Mouse (Mus musculus): ENCODE measurements around the gene 1700011L22Rik.

Gene 1700011L22Rik

DNA sequence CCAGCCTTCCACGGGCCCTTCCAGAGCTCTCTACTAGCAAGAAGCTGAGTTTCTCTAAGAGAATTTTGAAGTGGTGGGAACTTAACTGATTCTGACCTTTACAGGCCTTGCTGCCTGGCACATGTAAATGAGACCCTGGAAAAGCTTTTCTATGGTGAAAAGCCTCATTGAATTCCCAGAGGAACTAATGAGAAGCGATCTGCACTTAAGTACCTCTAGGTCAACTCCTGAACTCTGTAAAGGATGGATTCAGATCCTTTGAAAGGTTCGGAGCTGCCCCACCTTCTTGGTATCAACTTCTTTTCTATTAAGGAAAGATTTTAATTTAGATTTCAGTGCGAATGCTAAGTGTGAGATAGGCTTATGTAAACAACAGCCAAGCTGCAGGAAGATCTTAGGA is 72.4 kb downstream of the 1700011L22Rik start:
- intact Hi-C loops (cut with DNase I): no loop called here

DNA sequence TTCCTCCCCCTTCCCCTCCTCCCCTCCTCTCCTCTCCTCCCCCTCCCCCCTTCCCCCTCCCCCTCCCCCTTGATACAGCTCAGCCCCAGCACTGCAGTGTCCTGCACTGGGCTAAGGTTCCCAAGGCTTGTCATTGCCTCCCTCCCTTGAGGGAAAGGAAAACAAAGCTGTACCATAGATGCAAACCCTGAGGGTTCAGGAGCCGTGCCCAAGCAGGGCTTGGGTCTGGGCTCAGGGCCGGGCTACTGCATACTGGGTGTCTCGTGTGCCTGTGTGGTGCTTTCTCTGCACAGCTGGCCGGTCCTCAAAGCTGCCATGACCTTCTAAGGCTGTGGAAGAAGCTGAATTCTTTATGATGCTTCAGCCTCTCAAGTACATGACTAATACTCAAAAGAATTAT is 74.8 kb downstream of the 1700011L22Rik start:
- intact Hi-C loops (cut with DNase I): no loop called here

DNA sequence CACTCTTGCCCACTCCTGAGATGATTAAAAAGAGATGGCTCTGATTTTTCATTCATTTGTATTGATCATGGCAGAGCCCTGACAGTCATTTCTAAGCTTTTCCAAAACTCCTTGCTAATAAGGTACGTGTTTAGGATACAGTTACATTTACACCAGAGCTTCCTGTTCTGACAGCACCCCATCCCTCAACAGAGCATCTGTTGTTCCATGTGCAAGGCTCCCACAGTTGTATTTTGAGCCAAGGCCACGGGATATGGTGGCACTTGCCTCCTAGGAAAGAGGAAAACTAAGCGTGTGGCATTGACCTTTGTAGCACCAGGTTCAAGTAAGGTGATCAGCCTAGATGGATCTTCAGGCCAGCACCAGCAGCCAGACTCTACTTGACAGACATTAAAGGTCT is 83.1 kb downstream of the 1700011L22Rik start:
- intact Hi-C loops (cut with DNase I): loop anchor here (10.0 kb wide), 1 partner anchor 420 kb away; no protein-coding TSS in a partner anchor

DNA sequence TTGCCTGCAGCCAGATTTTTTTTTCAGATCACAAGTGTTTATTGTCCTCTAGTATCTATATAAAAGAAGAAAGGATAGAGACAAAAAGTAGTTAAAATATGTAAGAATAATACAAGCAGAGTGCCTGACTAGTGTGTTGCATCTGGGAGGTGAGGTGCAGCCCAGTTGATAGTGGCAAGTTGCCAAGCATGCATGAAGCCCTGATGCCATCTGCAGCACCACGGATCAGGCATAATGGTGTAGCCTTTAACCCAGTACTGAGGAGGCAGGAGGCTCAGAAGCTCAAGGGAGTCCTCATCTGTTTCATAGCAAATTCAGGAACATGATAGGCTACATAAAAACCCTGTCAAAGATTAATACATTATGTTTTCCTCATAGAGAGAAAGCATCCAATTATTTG is 84.0 kb downstream of the 1700011L22Rik start:
- intact Hi-C loops (cut with DNase I): loop anchor here (10.0 kb wide), 1 partner anchor 420 kb away; no protein-coding TSS in a partner anchor

DNA sequence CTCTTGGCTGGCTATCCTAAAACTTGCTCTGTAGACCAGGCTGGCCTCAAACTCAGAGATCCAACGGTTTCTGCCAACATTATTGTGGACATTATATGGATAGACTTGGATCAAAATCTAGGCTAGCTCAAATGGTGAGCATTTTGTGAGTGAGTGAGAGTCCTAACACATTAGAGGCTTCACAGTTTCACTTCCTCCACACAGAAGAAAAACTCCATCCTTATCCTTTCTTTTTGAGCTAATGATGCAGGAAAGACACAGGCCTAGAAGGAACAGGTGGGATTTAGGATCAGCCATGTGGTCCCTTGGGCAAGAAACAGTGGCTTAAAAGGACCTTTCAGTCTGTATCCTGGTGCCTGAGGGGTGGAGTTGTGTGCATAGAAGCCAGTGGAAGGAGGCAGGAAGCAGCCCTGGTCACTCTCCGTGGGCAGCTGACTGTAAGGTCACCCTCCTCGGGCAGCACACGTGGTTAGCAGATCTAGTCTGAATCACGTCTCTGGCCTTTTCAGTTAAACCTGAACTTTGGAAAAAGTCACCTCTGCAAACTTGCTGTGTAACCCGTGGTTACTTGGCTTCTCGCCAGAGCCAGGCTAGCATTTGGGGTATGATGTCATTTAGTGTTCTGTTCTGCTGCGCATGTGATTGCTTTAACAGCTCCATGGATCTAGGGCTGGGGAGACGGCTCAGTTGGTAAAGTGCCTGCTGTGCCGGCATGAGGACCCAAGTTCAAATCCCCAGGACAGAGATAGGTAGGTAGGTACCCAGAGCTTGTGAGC is 85.6 kb downstream of the 1700011L22Rik start:
- intact Hi-C loops (cut with DNase I): loop anchor here (10.0 kb wide), 1 partner anchor 422 kb away; no protein-coding TSS in a partner anchor

DNA sequence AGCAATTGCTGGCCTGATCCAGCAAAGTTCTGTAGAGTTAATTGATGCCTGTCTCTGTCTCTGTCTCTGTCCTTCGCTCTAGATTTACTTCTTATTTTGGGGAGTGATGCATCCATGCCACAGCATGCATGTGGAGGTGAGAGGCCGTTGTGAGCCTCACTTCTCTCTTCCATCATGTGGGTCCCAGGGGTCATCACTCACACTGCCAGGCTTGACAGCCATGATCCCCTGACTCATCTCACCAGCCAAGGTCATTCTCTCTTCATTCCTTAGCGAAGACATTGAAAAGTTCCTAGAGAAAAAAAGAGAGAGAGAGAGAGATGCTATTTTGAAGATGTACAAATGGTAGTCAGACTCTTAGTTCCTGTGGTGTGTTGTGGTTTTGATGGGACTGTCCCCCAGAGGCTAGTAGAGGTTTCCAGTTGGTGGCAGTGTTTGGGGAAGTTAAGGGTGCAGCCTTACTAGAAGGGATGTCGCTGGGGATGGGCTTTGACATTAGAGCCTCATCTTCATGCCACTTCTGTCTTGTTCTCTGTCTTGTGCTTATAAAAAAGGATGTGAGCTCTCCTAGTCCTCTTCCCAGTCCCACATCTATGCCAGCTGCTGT is 87.1 kb downstream of the 1700011L22Rik start:
- intact Hi-C loops (cut with DNase I): loop anchor here (10.0 kb wide), 1 partner anchor 424 kb away; no protein-coding TSS in a partner anchor
